Mouse (Mus musculus) brain, embryonic 14.5 days (tissue): ENCODE results near the gene Fam83d.

Experiments
- CTCF ChIP-seq: fragments of 200-500 bp; IDR thresholded peaks from 2 replicates; pipeline ENCODE4 v1.5.1; 2012; ENCODE audit warnings: inconsistent platforms, mild to moderate bottlenecking, moderate library complexity, borderline replicate concordance; ENCODE audit not compliant: insufficient read depth, insufficient read length; ENCODE audit errors: extremely low read depth
- POLR2A ChIP-seq: fragments of 200-500 bp; IDR thresholded peaks from 2 replicates; pipeline ENCODE4 v1.6.1; 2012; ENCODE audit warnings: mild to moderate bottlenecking, inconsistent platforms, borderline replicate concordance; ENCODE audit not compliant: poor library complexity, insufficient read depth, insufficient read length, severe bottlenecking; ENCODE audit errors: extremely low read depth

- TF ChIP-seq POLR2A (no peak), CTCF (no peak)
Observed at GRCm38 (mm10) chr2:158730896-158731295, 37.0 kb upstream of the Fam83d start.
